Mouse (Mus musculus): ENCODE results near the gene Sh3rf3.

Gene Sh3rf3

GRCm38 (mm10) chr10:58921643-58922188, 108.6 kb downstream of the Sh3rf3 start:
- no peak for DNase-seq

- no peak for DNase-seq
Observed at GRCm38 (mm10) chr10:58922216-58922829, 109.2 kb downstream of the Sh3rf3 start.

GRCm38 (mm10) chr10:58922993-58923392, 109.8 kb downstream of the Sh3rf3 start:
- no peak for DNase-seq

GRCm38 (mm10) chr10:58926578-58926977, 113.4 kb downstream of the Sh3rf3 start:
- DNase-seq: no peak

GRCm38 (mm10) chr10:58928952-58929442, 115.8 kb downstream of the Sh3rf3 start:
- DNase-seq: no peak

GRCm38 (mm10) chr10:58932151-58932773, 119.1 kb downstream of the Sh3rf3 start:
- DNase-seq: no peak

- no peak for DNase-seq
Observed at GRCm38 (mm10) chr10:58935606-58936005, 122.4 kb downstream of the Sh3rf3 start.

GRCm38 (mm10) chr10:58936441-58936860, 123.3 kb downstream of the Sh3rf3 start:
- peak in 1 of 2 experiments; percentile 10 for DNase-seq

GRCm38 (mm10) chr10:58937521-58937920, 124.4 kb downstream of the Sh3rf3 start:
- DNase-seq: no peak

- no peak for DNase-seq
Observed at GRCm38 (mm10) chr10:58942819-58943218, 129.7 kb downstream of the Sh3rf3 start.

GRCm38 (mm10) chr10:58943661-58944400, 130.7 kb downstream of the Sh3rf3 start:
- DNase-seq: no peak

GRCm38 (mm10) chr10:58944930-58945329, 131.8 kb downstream of the Sh3rf3 start:
- DNase-seq: no peak

- no peak for DNase-seq
Observed at GRCm38 (mm10) chr10:58949770-58950638, 136.8 kb downstream of the Sh3rf3 start.

- no peak for DNase-seq
Observed at GRCm38 (mm10) chr10:58960193-58960592, 147.0 kb downstream of the Sh3rf3 start.

GRCm38 (mm10) chr10:58968236-58968635, 155.1 kb downstream of the Sh3rf3 start:
- DNase-seq: no peak

GRCm38 (mm10) chr10:58969351-58969750, 156.2 kb downstream of the Sh3rf3 start:
- DNase-seq: no peak

GRCm38 (mm10) chr10:58972115-58972514, 159.0 kb downstream of the Sh3rf3 start:
- no peak for DNase-seq

GRCm38 (mm10) chr10:58974138-58974537, 161.0 kb downstream of the Sh3rf3 start:
- no peak for DNase-seq

GRCm38 (mm10) chr10:58979320-58979959, 166.3 kb downstream of the Sh3rf3 start:
- DNase-seq: no peak

GRCm38 (mm10) chr10:58981674-58982329, 168.6 kb downstream of the Sh3rf3 start:
- DNase-seq: no peak

- no peak for DNase-seq
Observed at GRCm38 (mm10) chr10:58982546-58983154, 169.5 kb downstream of the Sh3rf3 start.
